Mouse (Mus musculus) lung, postnatal 25 days (tissue): ENCODE measurements around the gene Alg9.

Experiments used
- DNase-seq: peaks from one replicate; pipeline ENCODE4 v3.0.0; 2022; ENCODE audit warnings: low spot score

Gene Alg9

DNA sequence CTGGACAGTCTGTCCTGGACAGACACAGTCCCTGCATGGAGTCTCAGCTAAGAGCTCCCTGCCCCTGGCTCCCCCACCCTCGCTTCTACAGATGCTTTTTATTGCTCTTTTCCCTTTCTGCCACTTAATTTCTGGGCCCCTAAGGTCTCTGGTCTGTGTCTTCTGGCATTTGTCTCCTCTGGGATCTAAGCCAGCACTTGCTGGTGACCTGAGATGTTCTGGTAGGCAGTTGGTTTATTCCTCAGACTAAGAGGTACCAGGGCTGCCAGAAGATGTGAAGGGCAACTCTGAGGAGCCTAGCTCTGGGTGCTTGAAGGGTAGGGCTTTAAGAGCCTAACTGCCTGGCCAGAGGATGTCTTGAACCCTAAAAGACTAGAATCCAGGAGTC, 110.8 kb downstream of the Alg9 start:
- no peak for DNase-seq

DNA sequence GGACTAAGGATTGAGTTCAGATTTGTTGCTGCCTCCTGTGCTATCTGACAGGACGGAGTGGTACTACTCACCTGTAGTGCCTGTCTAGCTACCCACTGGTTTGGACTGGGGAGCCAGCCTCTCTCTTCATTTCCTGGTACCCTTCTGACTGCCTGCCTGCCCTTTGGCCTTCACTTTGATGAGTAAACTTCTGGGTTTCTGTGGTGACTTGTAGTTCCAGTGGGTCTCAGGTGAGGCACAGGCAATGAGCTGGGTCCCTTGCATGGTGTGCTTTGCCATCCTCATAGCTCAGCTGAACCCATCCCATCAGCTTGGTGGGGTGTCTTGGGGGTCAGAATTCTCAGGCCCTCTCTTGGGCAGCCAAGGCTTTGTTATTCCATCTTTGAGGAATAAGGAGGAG, 112.1 kb downstream of the Alg9 start:
- no peak for DNase-seq

DNA sequence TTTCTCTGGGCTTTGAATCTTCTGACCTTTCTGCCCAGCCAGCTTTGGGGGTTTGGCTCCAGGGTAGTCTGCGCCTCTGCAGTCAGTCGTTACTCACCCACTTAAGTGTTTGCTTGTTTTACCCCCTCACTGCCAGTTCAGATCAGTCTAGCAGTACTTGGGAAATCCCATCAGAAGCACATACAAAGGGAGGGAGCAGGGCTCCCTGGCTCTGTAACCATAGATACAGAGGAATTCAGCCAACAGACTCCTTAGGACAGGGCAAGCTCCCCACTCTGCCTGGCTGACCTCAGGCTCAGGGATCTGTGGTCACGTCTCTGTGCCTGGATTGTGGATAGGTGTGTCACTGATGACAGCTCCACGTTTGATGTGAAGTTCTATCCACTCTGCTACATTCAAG, 112.5 kb downstream of the Alg9 start:
- peak; percentile 70 for DNase-seq

DNA sequence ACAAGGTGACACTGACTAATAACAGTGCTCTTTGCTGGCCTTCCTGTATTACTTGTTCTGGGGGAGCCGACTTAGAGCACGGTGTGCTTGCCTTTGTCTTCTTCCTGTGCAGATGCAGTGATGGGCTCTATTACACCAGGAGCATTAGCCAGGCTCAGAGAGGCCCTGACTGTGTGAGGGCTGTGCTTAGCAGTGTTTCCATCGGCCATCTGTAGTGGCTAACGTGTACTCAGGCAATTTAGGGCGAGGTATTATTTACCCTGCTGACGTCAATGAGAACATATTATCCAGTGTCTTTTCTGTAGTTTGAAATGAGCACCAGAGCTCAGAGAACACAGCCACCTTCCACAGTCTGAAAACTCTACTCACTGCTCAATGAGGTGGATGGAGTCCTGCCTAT, 114.4 kb downstream of the Alg9 start:
- no peak for DNase-seq

DNA sequence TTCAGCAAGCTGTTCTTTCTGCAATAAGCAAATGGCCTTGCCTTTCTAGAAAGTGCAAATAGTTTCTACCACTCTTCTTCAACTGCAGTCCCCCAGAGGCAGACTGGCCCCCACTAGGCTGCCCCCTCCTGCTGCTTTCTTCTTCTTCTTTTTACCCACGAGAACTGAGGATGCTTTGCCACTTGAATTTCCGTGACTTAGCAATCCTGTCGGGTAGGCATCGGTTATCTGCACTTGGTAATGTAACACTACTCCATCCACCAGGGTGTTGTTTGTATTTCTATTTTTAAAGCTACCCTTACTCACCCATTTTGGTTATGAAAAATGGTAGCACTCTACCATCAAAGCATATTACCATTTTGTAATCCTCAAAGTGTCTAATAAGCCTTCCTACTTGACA, 115.1 kb downstream of the Alg9 start:
- DNase-seq = no peak

DNA sequence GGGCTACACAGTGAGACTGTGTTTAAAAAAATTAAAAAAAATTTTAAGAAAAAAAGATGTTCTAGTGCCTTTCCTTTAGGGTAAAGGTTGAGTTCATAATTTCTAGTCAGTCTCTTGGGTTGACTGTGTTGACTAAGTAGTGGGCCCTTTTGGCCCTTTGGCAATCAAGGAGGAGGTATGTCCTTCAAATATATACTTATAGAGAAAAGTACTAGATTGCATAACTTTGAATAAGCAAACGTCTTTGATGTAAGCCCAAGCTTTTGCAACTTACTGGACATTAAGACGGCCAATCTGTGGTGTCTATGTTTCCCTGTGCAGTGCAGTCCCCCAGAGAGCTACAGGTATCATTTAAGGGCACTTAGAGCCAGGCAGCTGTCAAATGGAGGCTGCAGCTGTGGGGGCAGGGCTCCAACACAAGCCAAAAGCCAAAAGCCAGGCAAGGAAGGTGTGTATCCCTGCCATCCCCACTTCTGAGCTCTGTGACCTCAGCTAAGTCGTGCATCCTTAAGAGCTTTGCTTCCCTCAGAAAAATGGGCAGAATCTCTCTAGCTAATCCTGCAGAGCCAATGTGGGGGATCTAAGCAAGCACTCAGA, 115.8 kb downstream of the Alg9 start:
- no peak for DNase-seq
